Mouse (Mus musculus) megakaryocyte, embryonic 14.5 days (primary cell): ENCODE data around the gene Klhdc7b. TPM values are rescaled to one million over a fixed set of nuclear protein-coding genes. Genes with fewer than 3 reads are reported as not detected.

ENCODE experiments used
- H3K27me3 ChIP-seq: replicated peaks from 2 replicates; pipeline ENCODE3; 2012; ENCODE audit warnings: inconsistent platforms
- H3K36me3 ChIP-seq: replicated peaks from 2 replicates; pipeline ENCODE3; 2012; ENCODE audit warnings: low read length, inconsistent platforms, mixed read lengths
- H3K4me1 ChIP-seq: 2 replicates; pipeline ENCODE4 v1.6.1; 2012; ENCODE audit warnings: inconsistent platforms
- H3K4me3 ChIP-seq: replicated peaks from 2 replicates; pipeline ENCODE3; 2012; ENCODE audit warnings: moderate library complexity, mild to moderate bottlenecking, inconsistent platforms
- H3K9me3 ChIP-seq: 2 replicates; pipeline ENCODE4 v1.6.1; 2012; ENCODE audit warnings: inconsistent platforms
- FLI1 ChIP-seq: IDR thresholded peaks from 2 replicates; pipeline ENCODE4 v1.6.1; 2012; ENCODE audit warnings: low read length, inconsistent platforms, mixed read lengths
- GATA1 ChIP-seq: IDR thresholded peaks from 3 replicates; pipeline ENCODE4 v1.6.1; 2012; ENCODE audit warnings: mixed read lengths, low read length, inconsistent platforms, borderline replicate concordance
- polyA plus RNA-seq: library from polyadenylated mRNA; stranded (reverse); fragments of >175 nt; gene quantifications from 2 replicates; pipeline ENCODE4 v1.2.3, GENCODE M21; 2012; ENCODE audit warnings: low replicate concordance; ENCODE audit not compliant: insufficient read depth

Gene Klhdc7b
- polyA plus RNA-seq, result 0.07 TPM in 1 of 2 replicates, not detected in the other

DNA sequence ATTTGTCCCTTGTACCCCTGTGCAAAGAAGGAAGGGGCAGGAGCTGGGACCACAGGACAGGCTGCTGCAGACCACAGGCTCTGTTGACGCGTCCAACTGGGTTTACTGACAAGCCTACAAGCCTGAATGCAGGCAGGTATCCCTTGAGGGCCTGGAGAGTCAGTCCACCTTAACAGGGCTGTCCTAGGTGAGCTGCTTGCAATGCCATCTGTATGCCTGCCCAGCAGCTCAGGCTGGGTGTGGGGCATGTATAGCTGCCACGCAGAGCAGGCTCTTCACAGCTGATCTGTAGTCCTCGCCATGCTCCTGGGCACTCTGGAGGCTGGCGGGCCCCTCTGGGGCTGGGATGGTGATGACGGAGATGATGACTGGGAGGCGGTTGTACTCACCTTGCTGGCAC lies at the start of gene Klhdc7b:
Gene Klhdc7b, plus strand, starts transcription at position 301 of the 400 bp plus-strand sequence.
- Histone ChIP-seq H3K4me3 (no peak within 1 kb of the TSS), H3K27me3 (peaks cover 62% of the 10 kb centered on the region), H3K36me3 (no peaks in the 10 kb centered on the region), H3K9me3 (no peaks in the 10 kb centered on the region), H3K4me1 (peaks cover 6% of the 10 kb centered on the region)
- no peak for TF ChIP-seq GATA1
- TF ChIP-seq FLI1, result no peak

DNA sequence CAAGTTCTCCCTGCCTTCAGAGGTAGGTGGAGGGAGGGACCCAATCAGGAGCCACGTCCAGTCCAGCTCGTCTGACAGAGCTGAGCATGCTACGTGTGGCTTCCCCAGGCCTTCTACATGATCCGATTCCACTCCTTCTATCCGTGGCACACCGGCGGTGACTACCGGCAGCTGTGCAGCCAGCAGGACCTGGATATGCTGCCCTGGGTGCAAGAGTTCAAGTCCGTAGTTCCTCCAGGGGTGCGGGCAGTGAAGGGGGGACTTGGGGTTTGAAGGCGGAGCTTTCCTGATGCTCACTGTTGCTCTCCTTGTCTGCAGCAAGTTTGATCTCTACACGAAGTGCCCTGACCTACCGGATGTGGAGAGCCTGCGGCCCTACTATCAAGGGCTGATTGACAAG lies 48.3 kb upstream of the Klhdc7b start:
- Histone ChIP-seq H3K4me3 (no peak overlapping the region), H3K27me3 (peaks cover 36% of the 10 kb centered on the region), H3K9me3 (no peaks in the 10 kb centered on the region), H3K4me1 (peaks cover 8% of the 10 kb centered on the region), H3K36me3 (no peaks in the 10 kb centered on the region)
- TF ChIP-seq FLI1, result no peak
- TF ChIP-seq GATA1, result no peak

GRCm38 (mm10) chr15:89339696-89340095 lies 45.0 kb upstream of the Klhdc7b start:
- Histone ChIP-seq H3K4me3 (no peak overlapping the region), H3K4me1 (peaks cover 8% of the 10 kb centered on the region), H3K27me3 (peaks cover 28% of the 10 kb centered on the region), H3K36me3 (no peaks in the 10 kb centered on the region), H3K9me3 (no peaks in the 10 kb centered on the region)
- TF ChIP-seq FLI1 (no peak), GATA1 (no peak)

GRCm38 (mm10) chr15:89340136-89340535 lies 44.6 kb upstream of the Klhdc7b start:
- TF ChIP-seq FLI1, result no peak
- TF ChIP-seq GATA1, result no peak
- Histone ChIP-seq H3K4me1 (peaks cover 8% of the 10 kb centered on the region), H3K36me3 (no peaks in the 10 kb centered on the region), H3K4me3 (no peak overlapping the region), H3K9me3 (no peaks in the 10 kb centered on the region), H3K27me3 (peaks cover 24% of the 10 kb centered on the region)

GRCm38 (mm10) chr15:89341678-89342077 lies 43.0 kb upstream of the Klhdc7b start:
- Histone ChIP-seq H3K4me3 (no peak overlapping the region), H3K36me3 (no peaks in the 10 kb centered on the region), H3K27me3 (peaks cover 11% of the 10 kb centered on the region), H3K4me1 (peaks cover 8% of the 10 kb centered on the region), H3K9me3 (no peaks in the 10 kb centered on the region)
- no peak for TF ChIP-seq GATA1

- no peak overlapping the region for H3K4me3 ChIP-seq
- no peaks in the 10 kb centered on the region for H3K9me3 ChIP-seq
- no peak for TF ChIP-seq FLI1
- no peak for TF ChIP-seq GATA1
- no peaks in the 10 kb centered on the region for H3K36me3 ChIP-seq
- H3K27me3 ChIP-seq, result peaks cover 7% of the 10 kb centered on the region
- H3K4me1 ChIP-seq, result peaks cover 17% of the 10 kb centered on the region
Measured at GRCm38 (mm10) chr15:89343325-89343724, 41.4 kb upstream of the Klhdc7b start.

DNA sequence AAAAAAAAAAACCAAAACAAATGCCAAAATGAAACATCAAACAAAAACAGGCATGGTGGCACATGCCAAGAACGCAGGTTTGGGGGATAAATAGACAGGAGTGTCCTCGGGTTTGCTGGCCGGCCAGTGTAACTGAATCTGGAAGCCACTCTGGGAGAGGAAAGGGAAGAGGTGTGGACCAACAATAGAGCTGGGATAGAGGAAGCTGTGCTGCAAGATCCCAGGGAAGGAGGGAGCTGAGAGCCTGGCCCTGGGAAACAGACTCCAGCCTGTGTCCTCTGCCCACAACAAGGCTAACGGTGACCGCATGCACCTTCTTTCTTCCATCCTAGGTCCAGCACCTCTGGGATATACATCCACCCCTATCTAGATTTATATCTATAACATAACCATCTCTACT lies 34.3 kb upstream of the Klhdc7b start:
- no peak overlapping the region for H3K4me3 ChIP-seq
- H3K9me3 ChIP-seq, result no peaks in the 10 kb centered on the region
- H3K36me3 ChIP-seq, result peaks cover 47% of the 10 kb centered on the region
- peaks cover 35% of the 10 kb centered on the region for H3K4me1 ChIP-seq
- no peaks in the 10 kb centered on the region for H3K27me3 ChIP-seq
- TF ChIP-seq GATA1 (no peak), FLI1 (no peak)

GRCm38 (mm10) chr15:89351302-89351701 lies 33.4 kb upstream of the Klhdc7b start:
- peaks cover 35% of the 10 kb centered on the region for H3K4me1 ChIP-seq
- H3K9me3 ChIP-seq, result no peaks in the 10 kb centered on the region
- H3K27me3 ChIP-seq, result no peaks in the 10 kb centered on the region
- no peak overlapping the region for H3K4me3 ChIP-seq
- peaks cover 47% of the 10 kb centered on the region for H3K36me3 ChIP-seq
- TF ChIP-seq GATA1 (no peak), FLI1 (no peak)

DNA sequence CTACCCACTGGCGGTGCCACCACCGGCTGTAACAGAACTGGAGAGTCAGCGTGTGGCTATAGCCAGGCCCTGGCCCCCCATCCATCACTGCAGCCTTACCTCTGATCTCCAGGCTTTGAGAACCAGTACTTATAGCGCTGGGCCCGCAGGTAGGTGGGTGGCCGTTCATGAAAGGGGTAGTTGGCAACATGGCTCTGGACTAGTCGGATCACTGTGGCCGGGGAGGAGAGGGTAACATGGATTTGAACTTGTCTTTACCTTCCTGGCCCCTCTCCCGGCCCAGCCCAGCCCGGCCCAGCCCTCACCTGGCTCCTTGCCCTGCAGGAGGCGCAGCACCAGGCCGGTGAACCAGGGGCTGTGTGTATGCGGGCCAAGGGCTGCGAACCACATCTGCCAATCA lies 32.7 kb upstream of the Klhdc7b start:
- peaks cover 47% of the 10 kb centered on the region for H3K36me3 ChIP-seq
- no peak for TF ChIP-seq GATA1
- TF ChIP-seq FLI1, result no peak
- no peaks in the 10 kb centered on the region for H3K9me3 ChIP-seq
- H3K4me1 ChIP-seq, result peaks cover 36% of the 10 kb centered on the region
- H3K4me3 ChIP-seq, result no peak overlapping the region
- no peaks in the 10 kb centered on the region for H3K27me3 ChIP-seq

- Histone ChIP-seq H3K36me3 (peaks cover 51% of the 10 kb centered on the region), H3K27me3 (no peaks in the 10 kb centered on the region), H3K4me1 (peaks cover 39% of the 10 kb centered on the region), H3K9me3 (no peaks in the 10 kb centered on the region), H3K4me3 (no peak overlapping the region)
- TF ChIP-seq GATA1 (no peak), FLI1 (no peak)
Measured at GRCm38 (mm10) chr15:89352795-89353194, 31.9 kb upstream of the Klhdc7b start.

- H3K4me1 ChIP-seq, result peaks cover 41% of the 10 kb centered on the region
- no peaks in the 10 kb centered on the region for H3K27me3 ChIP-seq
- TF ChIP-seq FLI1 (no peak), GATA1 (no peak)
- no peaks in the 10 kb centered on the region for H3K9me3 ChIP-seq
- H3K4me3 ChIP-seq, result peak overlapping the region; percentile 38
- H3K36me3 ChIP-seq, result peaks cover 60% of the 10 kb centered on the region
Measured at GRCm38 (mm10) chr15:89353837-89354236, 30.9 kb upstream of the Klhdc7b start.
